Mouse (Mus musculus) hindbrain, postnatal 0 days (tissue): ENCODE measurements at regions not wholly inside any gene's neighbourhood (a gene's known extent, or its start where the extent isn't known, plus 50 kb on each side); places are given as distances from the start of the nearest gene placed in this dataset.

Experiments
- ATAC-seq: fragments of 200-750 bp; cut with Nextera tagmentation; 2 replicates; pipeline ENCODE4 v1.8.0; 2017; ENCODE audit warnings: mild to moderate bottlenecking, moderate TSS enrichment, moderate library complexity
- DNase-seq: peaks from one replicate; pipeline ENCODE4 v3.0.0-alpha.2; 2015; ENCODE audit warnings: low spot score
- H3K27ac ChIP-seq: fragments of 300-500 bp; sonication (generic); 2 replicates; pipeline ENCODE4 v1.5.1; 2014; ENCODE audit warnings: mild to moderate bottlenecking
- H3K27me3 ChIP-seq: fragments of 300-500 bp; sonication (generic); 2 replicates; pipeline ENCODE4 v1.6.1; 2014; ENCODE audit warnings: low read length, mixed read lengths; ENCODE audit not compliant: insufficient read depth
- H3K36me3 ChIP-seq: fragments of 300-500 bp; sonication (generic); 2 replicates; pipeline ENCODE4 v1.6.1; 2014; ENCODE audit warnings: low read length, mixed read lengths; ENCODE audit not compliant: insufficient read depth
- H3K4me1 ChIP-seq: fragments of 300-500 bp; sonication (generic); 2 replicates; pipeline ENCODE4 v1.6.1; 2014; ENCODE audit warnings: antibody characterized with exemption, low read length, mixed read lengths; ENCODE audit not compliant: insufficient read depth
- H3K4me2 ChIP-seq: fragments of 300-500 bp; sonication (generic); 2 replicates; pipeline ENCODE4 v1.6.1; 2014; ENCODE audit warnings: low read depth, mild to moderate bottlenecking, low read length, moderate library complexity, mixed read lengths
- H3K4me3 ChIP-seq: fragments of 300-500 bp; sonication (generic); 2 replicates; pipeline ENCODE4 v1.5.1; 2014; ENCODE audit warnings: low read length
- H3K9ac ChIP-seq: fragments of 300-500 bp; sonication (generic); replicated peaks from 2 replicates; pipeline ENCODE4 v1.6.1; 2014; ENCODE audit warnings: mild to moderate bottlenecking, low read length, moderate library complexity, mixed read lengths
- H3K9me3 ChIP-seq: fragments of 300-500 bp; sonication (generic); 2 replicates; pipeline ENCODE4 v1.6.1; 2016; ENCODE audit warnings: low read length, mixed read lengths
- CTCF ChIP-seq: IDR thresholded peaks from 2 replicates; pipeline ENCODE4 v1.5.1; 2016; ENCODE audit warnings: antibody characterized with exemption, control low read depth, low read depth
- WGBS: fragments of 180-500 bp; shearing (Covaris S2); extraction: QIAGEN DNeasy Blood & Tissue Kit; methylation state at CpG from one replicate; pipeline ENCODE4 v1.1.7; 2014; 5-methylcytosine and 5-hydroxymethylcytosine counted together

DNA sequence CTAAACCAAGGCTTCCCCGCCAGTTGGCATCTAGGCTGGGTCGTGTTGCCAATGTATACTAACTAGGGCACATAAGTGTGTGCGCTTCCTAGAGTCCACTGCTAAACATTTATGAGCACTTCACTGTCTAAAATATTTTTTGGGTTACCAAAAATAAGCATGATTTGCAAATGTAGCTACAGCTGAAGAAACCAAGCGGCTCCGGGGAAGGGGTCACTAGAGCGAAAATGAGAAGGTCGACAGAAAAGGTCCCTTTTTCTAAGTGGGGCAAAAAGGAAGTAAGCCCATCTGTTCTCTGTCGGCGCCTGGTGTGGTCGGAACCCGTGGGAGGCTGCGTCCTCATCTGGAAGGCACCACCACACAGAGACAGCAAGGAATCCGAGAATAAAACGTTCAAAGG, 67.8 kb upstream of the Cdyl2 start:
- 0 out of 2 replicates have a peak, but pooled peaks cover 3% of the 10 kb centered on the region for H3K9me3 ChIP-seq
- no peak for TF ChIP-seq CTCF
- ATAC-seq (no peak), DNase-seq (no peak)
- H3K27ac ChIP-seq: no peak overlapping the region
- H3K4me3 ChIP-seq: no peak overlapping the region
- H3K4me1 ChIP-seq: no peaks in the 10 kb centered on the region
- no peaks in the 10 kb centered on the region for H3K27me3 ChIP-seq
- H3K9ac ChIP-seq: no peak overlapping the region
- H3K4me2 ChIP-seq: no peak overlapping the region
- WGBS: 87% methylated on average over 14 of the region's 14 CpGs
- no peaks in the 10 kb centered on the region for H3K36me3 ChIP-seq

- 0 out of 2 replicates have a peak, but pooled peaks cover 3% of the 10 kb centered on the region for H3K9me3 ChIP-seq
- no peaks in the 10 kb centered on the region for H3K36me3 ChIP-seq
- no peak for TF ChIP-seq CTCF
- ATAC-seq: no peak
- H3K4me3 ChIP-seq: no peak overlapping the region
- no peak for DNase-seq
- no peaks in the 10 kb centered on the region for H3K4me1 ChIP-seq
- H3K27ac ChIP-seq: no peak overlapping the region
- H3K27me3 ChIP-seq: no peaks in the 10 kb centered on the region
- no peak overlapping the region for H3K9ac ChIP-seq
- WGBS: 92% methylated on average over 4 of the region's 4 CpGs
- no peak overlapping the region for H3K4me2 ChIP-seq
Observed at GRCm38 (mm10) chr8:116798981-116799380, 66.2 kb upstream of the Cdyl2 start.

GRCm38 (mm10) chr8:116795713-116796112, 62.9 kb upstream of the Cdyl2 start:
- Histone ChIP-seq H3K4me3 (no peak overlapping the region), H3K36me3 (no peaks in the 10 kb centered on the region), H3K9me3 (no peaks in the 10 kb centered on the region), H3K27me3 (no peaks in the 10 kb centered on the region), H3K4me1 (no peaks in the 10 kb centered on the region), H3K27ac (no peak overlapping the region), H3K4me2 (no peak overlapping the region), H3K9ac (no peak overlapping the region)
- ATAC-seq (no peak), DNase-seq (no peak)
- 92% methylated on average over 6 of the region's 6 CpGs for WGBS
- no peak for TF ChIP-seq CTCF

GRCm38 (mm10) chr8:116793107-116793506, 60.3 kb upstream of the Cdyl2 start:
- Histone ChIP-seq H3K27ac (no peak overlapping the region), H3K4me3 (no peak overlapping the region), H3K36me3 (no peaks in the 10 kb centered on the region), H3K27me3 (no peaks in the 10 kb centered on the region), H3K9ac (no peak overlapping the region), H3K9me3 (no peaks in the 10 kb centered on the region), H3K4me1 (no peaks in the 10 kb centered on the region), H3K4me2 (no peak overlapping the region)
- no peak for TF ChIP-seq CTCF
- DNase-seq (no peak), ATAC-seq (no peak)
- WGBS: 82% methylated on average over 1 of the region's 1 CpGs

- H3K4me1 ChIP-seq: no peaks in the 10 kb centered on the region
- no peak overlapping the region for H3K9ac ChIP-seq
- H3K36me3 ChIP-seq: no peaks in the 10 kb centered on the region
- 0 out of 2 replicates have a peak, but pooled peaks cover 3% of the 10 kb centered on the region for H3K9me3 ChIP-seq
- DNase-seq (no peak), ATAC-seq (no peak)
- H3K4me2 ChIP-seq: no peak overlapping the region
- no peak overlapping the region for H3K27ac ChIP-seq
- WGBS: 75% methylated on average over 16 of the region's 16 CpGs
- no peak for TF ChIP-seq CTCF
- H3K4me3 ChIP-seq: no peak overlapping the region
- H3K27me3 ChIP-seq: no peaks in the 10 kb centered on the region
Observed at GRCm38 (mm10) chr8:116790294-116790693, 57.5 kb upstream of the Cdyl2 start.
